Mouse (Mus musculus) mesoderm, embryonic 11.5 days (tissue): ENCODE results near the gene Epor.

Experiments
- DNase-seq: peaks from one replicate; pipeline ENCODE4 v3.0.0-alpha.2; 2012; ENCODE audit warnings: low read depth, low spot score

Gene Epor

GRCm38 (mm10) chr9:21936692-21937570 is 26.4 kb downstream of the Epor start, which contains the start of gene Plppr2:
Gene Plppr2 (plus strand): TSS chr9:21937033.
- peak; percentile 95 for DNase-seq

DNA sequence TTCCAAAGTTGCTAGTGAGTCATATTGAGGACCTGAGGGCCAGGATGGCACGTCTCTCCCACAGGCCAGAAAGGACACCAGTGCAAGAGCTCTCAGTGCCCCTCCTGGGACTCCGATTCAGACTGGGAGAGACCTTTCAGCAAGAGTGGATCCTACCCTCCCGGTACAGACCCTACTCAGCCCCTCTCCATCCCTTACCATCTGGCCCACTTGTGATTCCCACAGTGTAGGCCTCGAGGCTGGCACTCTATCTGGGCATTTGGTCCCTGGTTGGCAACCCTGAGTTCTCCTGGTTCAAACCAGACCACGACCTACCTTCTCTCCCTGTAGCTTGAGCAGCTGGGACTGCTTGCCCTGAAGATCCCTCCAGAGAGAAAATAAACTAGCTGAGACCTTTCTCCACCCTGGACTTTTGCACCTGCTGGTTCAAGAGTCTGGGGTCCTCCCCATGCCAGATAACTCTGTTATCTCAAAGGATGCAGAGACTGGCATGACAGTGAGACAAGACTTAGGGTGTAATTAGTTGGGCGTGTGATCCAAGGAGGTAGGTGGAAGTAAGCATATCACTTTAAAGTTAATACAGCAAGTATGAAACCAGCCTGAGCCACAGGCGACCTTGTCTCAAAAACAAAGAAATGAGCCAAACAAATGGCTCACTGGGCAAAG is 27.7 kb downstream of the Epor start:
- no peak for DNase-seq

DNA sequence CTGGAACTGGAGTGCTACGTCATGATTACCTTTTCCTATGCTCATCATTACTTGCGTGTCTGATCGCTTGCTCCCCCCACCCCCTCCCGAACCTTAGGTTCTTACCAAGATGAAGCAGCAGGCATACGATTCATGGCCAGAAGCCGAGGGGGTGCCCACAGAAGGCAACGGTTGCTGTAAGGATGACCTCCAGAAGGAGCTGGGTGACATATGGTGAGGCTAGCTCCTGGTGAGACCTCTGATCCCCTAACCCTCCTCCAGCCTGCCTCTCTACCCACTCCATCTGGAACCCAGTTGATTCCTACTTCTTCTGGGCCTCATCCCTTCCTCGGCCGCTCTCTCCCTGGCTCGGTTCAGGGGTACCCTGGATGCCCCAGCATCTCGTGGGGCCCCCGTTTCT is 29.3 kb downstream of the Epor start:
- DNase-seq, result no peak

- no peak for DNase-seq
These were observed 30.7 kb downstream of the Epor start for GRCm38 (mm10) chr9:21932445-21933137.

- DNase-seq, result no peak
These were observed 31.3 kb downstream of the Epor start for GRCm38 (mm10) chr9:21932006-21932405.

DNA sequence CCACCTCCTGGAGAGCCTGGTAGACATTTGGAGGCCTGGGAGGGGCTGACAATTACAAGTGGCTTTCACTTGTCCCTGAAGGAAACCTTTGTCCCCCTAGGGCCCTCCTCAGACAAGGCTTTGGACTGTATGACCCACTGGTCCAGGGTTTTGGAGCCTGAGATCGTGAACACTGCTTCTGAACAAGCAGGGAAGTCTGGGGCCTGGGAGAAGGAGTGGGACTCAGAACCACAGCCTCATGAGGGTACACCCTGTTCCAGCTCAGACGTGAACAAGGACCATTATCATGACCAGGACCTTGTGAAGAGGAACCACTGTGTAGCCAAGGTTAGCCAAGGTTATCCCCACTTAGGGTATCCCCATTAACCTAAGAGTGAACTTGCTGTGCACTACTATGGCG is 34.1 kb downstream of the Epor start:
- no peak for DNase-seq

DNA sequence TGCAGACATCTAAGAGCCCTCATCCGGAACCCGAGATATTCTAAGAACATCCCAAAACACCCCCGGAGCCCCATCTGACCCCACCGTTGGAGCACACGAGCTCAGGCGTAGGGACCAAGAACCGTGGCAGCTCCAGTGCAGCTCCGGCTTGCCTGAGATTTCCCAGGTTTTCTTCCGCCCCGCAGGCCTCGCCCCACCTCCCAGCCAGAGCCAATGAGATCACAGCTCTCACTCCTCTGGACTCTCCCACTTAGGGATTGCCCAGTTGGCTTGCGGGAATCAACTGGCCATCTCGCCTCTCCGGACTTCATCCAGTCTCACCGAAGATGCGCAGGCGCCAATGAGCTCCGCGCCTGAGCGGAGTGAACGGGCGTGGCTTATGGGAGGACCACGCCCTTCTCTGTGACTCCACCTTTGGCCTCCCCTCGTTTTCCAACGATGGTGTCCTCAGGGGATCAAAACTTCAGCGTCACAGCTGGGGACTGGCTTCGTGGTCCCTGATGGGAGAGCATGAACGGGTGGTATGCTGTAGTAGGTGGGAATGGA is 36.0 kb downstream of the Epor start, which contains the start of the genes Ccdc159 and Tmem205:
TSS of gene Ccdc159 (plus strand) at position 264 of the 546 bp plus-strand sequence.
TSS of gene Tmem205 (minus strand) at position 349 of the 546 bp plus-strand sequence.
- DNase-seq, result peak; percentile 99

DNA sequence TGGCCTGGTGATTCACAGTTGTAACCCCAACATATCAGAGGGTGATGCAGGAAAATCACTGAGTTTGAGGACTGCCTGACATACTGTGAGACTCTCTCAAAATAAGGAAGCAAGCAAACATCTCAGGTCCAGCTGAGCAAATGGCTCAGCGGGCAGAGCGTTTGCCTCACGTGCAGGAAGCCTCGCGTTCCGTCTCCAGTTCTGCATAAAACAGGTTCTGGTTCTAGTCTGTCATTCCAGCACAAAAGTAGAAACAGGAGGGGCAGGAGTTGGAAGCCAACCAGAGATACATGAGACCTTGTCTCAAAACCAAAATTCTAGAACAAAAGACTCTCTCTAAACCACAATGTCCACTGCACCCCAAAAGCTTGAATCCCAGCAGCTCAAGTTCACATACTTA is 36.5 kb downstream of the Epor start:
- DNase-seq, result no peak

DNA sequence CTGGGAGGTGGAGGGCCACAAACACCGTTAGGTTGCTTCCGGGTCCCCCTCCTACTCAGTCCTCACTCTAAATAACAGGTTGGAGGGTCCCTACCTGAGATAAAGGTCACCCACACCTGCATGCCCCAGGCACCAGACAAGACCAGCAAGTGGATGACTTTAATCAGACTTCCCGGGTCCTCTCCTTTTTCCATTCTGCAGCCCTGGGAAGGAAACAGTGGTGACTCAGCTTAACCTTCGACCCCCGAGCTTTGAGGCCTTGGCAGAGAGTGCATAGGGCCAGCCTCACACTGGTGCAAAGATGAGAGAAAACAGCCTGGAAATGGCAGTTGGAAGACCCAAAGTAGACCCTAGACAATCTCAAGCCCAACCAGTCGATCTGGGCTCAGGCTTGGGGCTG is 37.2 kb downstream of the Epor start:
- DNase-seq, result no peak

DNA sequence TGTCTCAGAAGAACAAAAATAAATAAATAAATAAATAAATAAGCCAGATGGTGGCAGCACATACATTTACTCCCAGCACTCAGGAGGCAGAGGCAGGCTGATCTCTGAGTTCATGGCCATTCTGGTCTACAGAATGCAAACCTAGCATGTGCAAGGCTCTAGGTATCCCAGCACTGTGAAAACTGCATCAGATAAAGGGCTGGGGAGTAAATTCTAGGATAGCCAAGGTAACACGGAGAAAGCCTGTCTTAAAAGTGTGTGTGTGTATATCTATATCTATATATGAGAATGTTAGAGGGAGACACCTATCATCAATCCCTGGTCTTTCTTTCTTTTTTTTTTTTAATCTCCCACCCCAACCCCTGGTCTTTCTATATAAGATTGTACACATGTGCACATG is 37.8 kb downstream of the Epor start:
- no peak for DNase-seq

- DNase-seq, result no peak
These were observed 38.3 kb downstream of the Epor start for GRCm38 (mm10) chr9:21925034-21925433.

DNA sequence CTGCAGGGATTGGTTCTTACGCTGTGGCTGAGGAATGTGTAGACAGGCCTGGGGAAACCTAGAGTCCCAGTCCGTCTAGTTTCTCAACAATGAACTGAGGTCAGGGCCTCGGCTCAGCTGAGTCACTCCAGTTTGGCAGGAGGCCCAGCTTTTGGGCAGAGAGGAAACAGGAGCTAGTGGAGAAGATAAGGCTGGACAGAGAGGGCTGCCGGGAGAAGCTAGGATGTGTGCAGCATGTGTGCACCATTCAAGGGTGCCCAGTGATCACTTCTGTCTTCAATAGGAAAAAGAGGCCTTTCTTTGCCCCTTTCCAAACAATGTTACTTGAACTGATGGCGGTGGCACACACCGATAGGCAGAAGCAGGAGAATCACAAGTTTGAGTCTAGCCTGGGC is 39.2 kb downstream of the Epor start:
- no peak for DNase-seq

DNA sequence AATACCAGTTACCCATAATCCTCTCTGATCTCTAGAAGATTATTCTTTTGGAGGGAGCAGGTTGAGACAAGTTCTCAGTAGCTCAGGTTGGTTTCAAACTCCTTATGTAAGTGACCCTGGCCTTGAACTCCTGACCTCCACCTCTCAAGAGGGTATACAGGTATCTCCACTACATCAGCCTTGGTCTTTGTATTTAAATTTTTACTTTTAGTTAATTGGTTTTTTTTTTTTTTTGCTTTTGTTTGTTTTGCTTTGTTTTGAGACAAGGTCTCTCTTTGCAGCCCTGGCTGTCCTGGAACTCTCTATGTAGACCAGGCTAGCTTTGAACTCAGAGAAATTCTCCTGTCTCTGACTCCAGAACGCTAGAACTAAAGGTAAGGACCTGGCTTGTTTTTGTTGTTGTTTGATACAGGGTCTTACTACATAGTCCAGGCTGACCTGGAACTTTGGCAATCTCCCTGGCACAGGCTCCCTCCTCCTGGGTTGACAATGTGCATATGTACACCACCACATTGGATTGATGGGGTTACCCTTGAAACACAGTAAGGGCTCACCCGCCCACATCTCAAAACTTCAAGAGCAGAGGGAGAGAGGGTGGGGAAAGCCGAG is 39.7 kb downstream of the Epor start:
- no peak for DNase-seq

- DNase-seq, result no peak
These were observed 40.3 kb downstream of the Epor start for GRCm38 (mm10) chr9:21923036-21923435.

- no peak for DNase-seq
These were observed 44.5 kb downstream of the Epor start for GRCm38 (mm10) chr9:21918692-21919384.

- peak; percentile 97 for DNase-seq
These were observed 45.2 kb downstream of the Epor start, which contains the start of gene Rab3d for GRCm38 (mm10) chr9:21918035-21918592. Gene Rab3d (minus strand): TSS chr9:21918192.

- DNase-seq, result no peak
These were observed 45.7 kb downstream of the Epor start for GRCm38 (mm10) chr9:21917493-21918034.

- no peak for DNase-seq
These were observed 46.3 kb downstream of the Epor start for GRCm38 (mm10) chr9:21916851-21917492.

DNA sequence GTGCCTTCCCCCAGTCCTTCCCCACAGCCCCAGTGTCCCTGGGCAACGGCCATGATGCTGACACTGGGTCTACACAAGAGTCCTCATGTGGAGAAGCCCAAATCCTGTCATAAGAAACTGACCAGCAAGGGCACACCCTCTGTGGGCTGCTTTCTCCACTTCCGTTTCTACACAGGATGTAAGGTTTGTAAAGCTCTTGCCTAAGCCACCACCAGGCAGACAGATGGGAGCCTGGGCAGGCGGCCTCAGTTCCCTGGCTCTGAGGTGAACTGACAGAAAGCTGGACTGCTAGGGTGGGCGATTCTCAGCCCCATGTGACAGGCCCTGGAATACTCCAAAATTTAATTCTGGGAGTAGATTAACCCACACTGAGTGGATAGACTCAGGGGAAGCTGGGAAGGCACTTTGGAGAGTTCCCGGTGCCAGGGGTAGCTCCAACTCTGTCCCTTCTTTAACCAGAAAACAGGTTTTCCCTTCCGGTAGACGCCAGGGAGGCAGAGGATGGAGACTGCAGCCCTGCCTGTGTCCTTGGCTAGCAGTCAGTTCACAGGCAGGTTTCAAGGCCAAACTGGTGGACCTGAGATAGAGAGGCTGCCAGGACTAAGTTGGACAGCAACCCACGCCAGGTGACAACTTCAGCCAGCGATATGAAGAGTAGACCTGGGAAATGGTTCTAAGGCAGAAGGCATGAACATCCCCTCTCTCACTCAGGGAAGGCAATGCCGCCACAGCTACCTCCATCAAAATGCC is 53.7 kb downstream of the Epor start:
- DNase-seq, result no peak
